Mouse (Mus musculus): ENCODE data around the gene Crabp1. TPM values are rescaled to one million over a fixed set of nuclear protein-coding genes. Genes with fewer than 3 reads are reported as not detected.

Crabp1 gene
- 1 to 10 TPM; 1.8 to 4.8 TPM for total RNA-seq (2021)
- long read RNA-seq, experiment 1, partial matches to known transcripts: 0 of 2 reads
- long read RNA-seq, experiment 1, other reads (novel, unspliced or antisense): 0 of 2 reads
- long read RNA-seq, experiment 2: 0 reads

GRCm38 (mm10) chr9:54764561-54765217 lies at the start of gene Crabp1:
Gene Crabp1 (plus strand): TSS chr9:54764748.
- peak in 1 of 2 experiments; percentile 5 for DNase-seq (ENCODE audit: low spot score in 2 of 2)

- DNase-seq (ENCODE audit: low spot score in 2 of 2): no peak
Observed at GRCm38 (mm10) chr9:54715776-54716175, 48.8 kb upstream of the Crabp1 start.

GRCm38 (mm10) chr9:54717527-54717926 lies 47.0 kb upstream of the Crabp1 start:
- DNase-seq (ENCODE audit: low spot score in 2 of 2): no peak

- DNase-seq (ENCODE audit: low spot score in 2 of 2): peak; percentile 37 to 39
Observed at GRCm38 (mm10) chr9:54722156-54722555, 42.4 kb upstream of the Crabp1 start.

GRCm38 (mm10) chr9:54722596-54722995 lies 42.0 kb upstream of the Crabp1 start:
- DNase-seq (ENCODE audit: low spot score in 2 of 2): no peak

GRCm38 (mm10) chr9:54726315-54726714 lies 38.2 kb upstream of the Crabp1 start:
- DNase-seq (ENCODE audit: low spot score in 2 of 2): no peak

GRCm38 (mm10) chr9:54732122-54732521 lies 32.4 kb upstream of the Crabp1 start:
- no peak for DNase-seq (ENCODE audit: low spot score in 2 of 2)

GRCm38 (mm10) chr9:54733921-54734638 lies 30.5 kb upstream of the Crabp1 start, which contains the start of gene Wdr61:
Gene Wdr61 (minus strand): TSS chr9:54734519.
- DNase-seq (ENCODE audit: low spot score in 2 of 2): peak; percentile 98

GRCm38 (mm10) chr9:54734639-54735252 lies 29.8 kb upstream of the Crabp1 start:
- no peak for DNase-seq (ENCODE audit: low spot score in 2 of 2)

- peak in 1 of 2 experiments; percentile 45 for DNase-seq (ENCODE audit: low spot score in 2 of 2)
Observed at GRCm38 (mm10) chr9:54736284-54736701, 28.3 kb upstream of the Crabp1 start.

- DNase-seq (ENCODE audit: low spot score in 2 of 2): peak; percentile 47 to 66
Observed at GRCm38 (mm10) chr9:54738376-54738775, 26.2 kb upstream of the Crabp1 start.

- DNase-seq (ENCODE audit: low spot score in 2 of 2): no peak
Observed at GRCm38 (mm10) chr9:54743891-54744290, 20.7 kb upstream of the Crabp1 start.

GRCm38 (mm10) chr9:54745740-54746370 lies 18.7 kb upstream of the Crabp1 start:
- no peak for DNase-seq (ENCODE audit: low spot score in 2 of 2)

- DNase-seq (ENCODE audit: low spot score in 2 of 2): no peak
Observed at GRCm38 (mm10) chr9:54750215-54750981, 14.2 kb upstream of the Crabp1 start.

- DNase-seq (ENCODE audit: low spot score in 2 of 2): no peak
Observed at GRCm38 (mm10) chr9:54751684-54752083, 12.9 kb upstream of the Crabp1 start.

- no peak for DNase-seq (ENCODE audit: low spot score in 2 of 2)
Observed at GRCm38 (mm10) chr9:54752201-54752943, 12.2 kb upstream of the Crabp1 start.

GRCm38 (mm10) chr9:54752944-54753295 lies 11.6 kb upstream of the Crabp1 start:
- DNase-seq (ENCODE audit: low spot score in 2 of 2): no peak

GRCm38 (mm10) chr9:54759592-54759991 lies 5.0 kb upstream of the Crabp1 start:
- DNase-seq (ENCODE audit: low spot score in 2 of 2): no peak

- no peak for DNase-seq (ENCODE audit: low spot score in 2 of 2)
Observed at GRCm38 (mm10) chr9:54764091-54764490, 457 bp upstream of the Crabp1 start.
